8 mouse cellular contexts compared by ENCODE assay signal in the genomic region with DNA sequence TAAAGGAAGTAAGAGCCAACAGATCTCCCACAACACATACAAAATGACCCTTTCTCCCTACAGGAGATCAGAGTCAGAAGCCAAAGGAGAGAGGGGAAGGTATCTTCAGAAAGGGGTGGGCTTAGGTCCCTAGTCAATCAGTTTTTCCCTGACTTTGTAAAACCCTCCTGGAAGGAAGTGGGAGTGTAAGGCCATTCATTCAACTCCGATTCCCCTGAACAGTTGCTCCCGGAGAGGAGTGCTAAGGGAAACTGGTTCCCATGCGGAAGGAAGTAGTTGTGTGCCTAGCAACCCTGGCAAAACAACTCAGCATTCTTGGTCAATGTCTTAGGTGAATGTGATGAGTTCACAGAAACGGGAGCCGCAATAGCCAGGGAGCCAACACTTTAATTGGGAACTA. TPM values are rescaled to one million over a fixed set of nuclear protein-coding genes. Genes with fewer than 3 reads are reported as not detected.
A peak's percentile ranks its signal among the peaks of the same experiment; 100 is the strongest.
DNase-seq lines count a peak whose midpoint lies in the region; ATAC-seq lines count a peak whose summit lies in the region.

No protein-coding gene starts in this region.

- H3K27me3 ChIP-seq in heart, embryonic 12.5 days (replicated peaks): no peaks in the 10 kb centered on the region
- H3K27me3 ChIP-seq in midbrain, embryonic 11.5 days (ENCODE audit: control insufficient read depth, insufficient read depth, low read length): peaks cover 5% of the 10 kb centered on the region; the same call in 1 of the 2 replicates

- no peaks in the 10 kb centered on the region for H3K9me3 ChIP-seq in heart, embryonic 12.5 days (replicated peaks)
- no peaks in the 10 kb centered on the region for H3K9me3 ChIP-seq in midbrain, embryonic 11.5 days (ENCODE audit: control insufficient read depth, low read length)

- peak overlapping the region; percentile 81; the same call in 1 of the 2 replicates for H3K27ac ChIP-seq in heart, embryonic 12.5 days (ENCODE audit: poor library complexity, severe bottlenecking)
- H3K27ac ChIP-seq in midbrain, embryonic 11.5 days (ENCODE audit: low read depth, low read length): no peak overlapping the region

- peak; percentile 29 for DNase-seq in retina, postnatal 1 day
- no peak for DNase-seq in retina, embryonic 14.5 days (ENCODE audit: low spot score)
- peak; percentile 4 to 31 for DNase-seq in kidney, postnatal 25 days
- no peak for DNase-seq in midbrain, embryonic 11.5 days (ENCODE audit: low spot score, missing footprints)
- DNase-seq in urinary bladder, postnatal 4 days (ENCODE audit: low spot score in 2 of 2): no peak
- DNase-seq in T-cell, adult 2 months (ENCODE audit: low spot score): no peak
- no peak for DNase-seq in cerebellum, postnatal 4 days (ENCODE audit: low spot score in 2 of 2)

- no peak; the same call in 1 of the 2 replicates for ATAC-seq in heart, embryonic 12.5 days (ENCODE audit: insufficient number of reproducible peaks, low FRiP score)
- peak; percentile 3; the same call in 1 of the 2 replicates for ATAC-seq in midbrain, embryonic 11.5 days (ENCODE audit: low FRiP score)

- peak overlapping the region; percentile 75 for H3K4me3 ChIP-seq in heart, embryonic 12.5 days
- peak overlapping the region; percentile 62 for H3K4me3 ChIP-seq in midbrain, embryonic 11.5 days (ENCODE audit: low read depth, low read length)

- WGBS in heart, embryonic 12.5 days: 12% methylated on average over 5 of the region's 5 CpGs
- 18% methylated on average over 5 of the region's 5 CpGs for WGBS in midbrain, embryonic 11.5 days

- H3K9ac ChIP-seq in heart, embryonic 12.5 days: no peak overlapping the region; the same call in 1 of the 2 replicates
- H3K9ac ChIP-seq in midbrain, embryonic 11.5 days (ENCODE audit: low read length): 0 out of 2 replicates have a peak overlapping the region, but pooled peaks have one; percentile 20

- H3K36me3 ChIP-seq in heart, embryonic 12.5 days: no peaks in the 10 kb centered on the region
- H3K36me3 ChIP-seq in midbrain, embryonic 11.5 days (ENCODE audit: control insufficient read depth, insufficient read depth, low read length): no peaks in the 10 kb centered on the region

- peaks cover 12% of the 10 kb centered on the region for H3K4me1 ChIP-seq in heart, embryonic 12.5 days (replicated peaks)
- peaks cover 3% of the 10 kb centered on the region; the same call in 1 of the 2 replicates for H3K4me1 ChIP-seq in midbrain, embryonic 11.5 days (ENCODE audit: control insufficient read depth, insufficient read depth, low read length)

- peak overlapping the region; percentile 86 for H3K4me2 ChIP-seq in heart, embryonic 12.5 days
- peak overlapping the region; percentile 88 for H3K4me2 ChIP-seq in midbrain, embryonic 11.5 days

RNA-seq across cellular contexts. Expression of a gene that starts 0.6 kb away (rescaled TPM):
- 3.5 and 3.6 TPM in 2 replicates for polyA plus RNA-seq in heart, embryonic 12.5 days (2016; fragmentation: Nextera tagmentation; extraction: Ambion mirVana)
- polyA plus RNA-seq in midbrain, embryonic 11.5 days (2014; fragmentation: Nextera tagmentation; extraction: Ambion mirVana): 0.82 and 1.0 TPM in 2 replicates

RNA-seq across cellular contexts. Expression of a gene that starts 26.5 kb away (rescaled TPM):
- polyA plus RNA-seq in heart, embryonic 12.5 days (2016; fragmentation: Nextera tagmentation; extraction: Ambion mirVana): not detected in 2 replicates
- not detected in 2 replicates for polyA plus RNA-seq in midbrain, embryonic 11.5 days (2014; fragmentation: Nextera tagmentation; extraction: Ambion mirVana)

Comparison
In these comparisons a context has a peak if more than half of its experiments do, and no peak if none do; other contexts are left out.
1. DNase-seq: peak in retina, postnatal 1 day (single experiment) and kidney, postnatal 25 days (2 of 2); none in retina, embryonic 14.5 days (single experiment), midbrain, embryonic 11.5 days (single experiment), urinary bladder, postnatal 4 days (0 of 2), T-cell, adult 2 months (single experiment) and cerebellum, postnatal 4 days (0 of 2).